Mouse (Mus musculus) kidney, adult 9 months (tissue): ENCODE measurements around the gene Nfkbia.

Experiments used
- DNase-seq: peaks from one replicate; pipeline ENCODE4 v3.0.0; 2022

Nfkbia gene

GRCm38 (mm10) chr12:55492184-55492898, at the start of gene Nfkbia:
Gene Nfkbia, minus strand, starts transcription at chr12:55492647.
- peak; percentile 97 for DNase-seq

GRCm38 (mm10) chr12:55539157-55539556, 46.7 kb upstream of the Nfkbia start:
- no peak for DNase-seq

GRCm38 (mm10) chr12:55538328-55538971, 46.0 kb upstream of the Nfkbia start:
- no peak for DNase-seq

GRCm38 (mm10) chr12:55537742-55538141, 45.3 kb upstream of the Nfkbia start:
- DNase-seq = no peak

- DNase-seq = no peak
These were observed 44.2 kb upstream of the Nfkbia start for GRCm38 (mm10) chr12:55536537-55537135.

GRCm38 (mm10) chr12:55526983-55527752, 34.7 kb upstream of the Nfkbia start:
- no peak for DNase-seq

GRCm38 (mm10) chr12:55518061-55518738, 25.8 kb upstream of the Nfkbia start:
- DNase-seq = no peak

- no peak for DNase-seq
These were observed 16.4 kb upstream of the Nfkbia start for GRCm38 (mm10) chr12:55508817-55509216.

GRCm38 (mm10) chr12:55507332-55507935, 15.0 kb upstream of the Nfkbia start:
- DNase-seq = no peak

- DNase-seq = peak; percentile 64
These were observed 13.5 kb upstream of the Nfkbia start for GRCm38 (mm10) chr12:55506029-55506330.

- DNase-seq = no peak
These were observed 13.0 kb upstream of the Nfkbia start for GRCm38 (mm10) chr12:55505314-55506028.

GRCm38 (mm10) chr12:55499031-55499430, 6.6 kb upstream of the Nfkbia start:
- peak; percentile 87 for DNase-seq

GRCm38 (mm10) chr12:55497737-55498136, 5.3 kb upstream of the Nfkbia start:
- DNase-seq = no peak

- no peak for DNase-seq
These were observed 3.6 kb upstream of the Nfkbia start for GRCm38 (mm10) chr12:55495902-55496605.

GRCm38 (mm10) chr12:55495114-55495901, 2.9 kb upstream of the Nfkbia start:
- peak; percentile 88 for DNase-seq

- no peak for DNase-seq
These were observed 934 bp upstream of the Nfkbia start for GRCm38 (mm10) chr12:55493381-55493780.

GRCm38 (mm10) chr12:55492941-55493340, 494 bp upstream of the Nfkbia start:
- no peak for DNase-seq

GRCm38 (mm10) chr12:55491516-55492183, 797 bp downstream of the Nfkbia start:
- DNase-seq = peak; percentile 98

GRCm38 (mm10) chr12:55490722-55491449, 1.6 kb downstream of the Nfkbia start:
- DNase-seq = no peak
